Mouse (Mus musculus) thymus, postnatal 0 days (tissue): Measurements from ENCODE around the gene Itga10. TPM values are rescaled to one million over a fixed set of nuclear protein-coding genes. Genes with fewer than 3 reads are reported as not detected.
"Not testable (repeated sequence)": the region's sequence is repeated elsewhere in the genome, so short reads cannot be mapped to it uniquely, and the experiment has no call there.

ENCODE experiments used
- DNase-seq: peaks from one replicate; pipeline ENCODE4 v3.0.0-alpha.2; 2015; ENCODE audit warnings: low spot score
- polyA plus RNA-seq: library from polyadenylated mRNA; unstranded; fragments of >200 nt; fragmentation: Nextera tagmentation; extraction: Ambion mirVana; gene quantifications from 2 replicates; pipeline ENCODE4 v1.2.1, GENCODE M21; 2015

Gene Itga10
- 0.31 and 0.35 TPM in 2 replicates for polyA plus RNA-seq

- DNase-seq, result no peak
Observed at GRCm38 (mm10) chr3:96645018-96645649, at the start of gene Itga10. TSS of gene Itga10 (plus strand) at chr3:96645584.

- no peak for DNase-seq
Observed at GRCm38 (mm10) chr3:96595661-96596060, 49.7 kb upstream of the Itga10 start.

- no peak for DNase-seq
Observed at GRCm38 (mm10) chr3:96596228-96596707, 49.1 kb upstream of the Itga10 start, which contains the start of gene Ankrd34a. TSS of gene Ankrd34a (plus strand) at chr3:96596636.

- no peak for DNase-seq
Observed at GRCm38 (mm10) chr3:96596855-96597254, 48.5 kb upstream of the Itga10 start.

GRCm38 (mm10) chr3:96597435-96597891, 47.9 kb upstream of the Itga10 start:
- no peak for DNase-seq

GRCm38 (mm10) chr3:96598156-96599068, 47.0 kb upstream of the Itga10 start:
- DNase-seq, result no peak

- DNase-seq, result no peak
Observed at GRCm38 (mm10) chr3:96599069-96599393, 46.4 kb upstream of the Itga10 start.

- DNase-seq, result no peak
Observed at GRCm38 (mm10) chr3:96599411-96599810, 46.0 kb upstream of the Itga10 start.

GRCm38 (mm10) chr3:96600639-96601250, 44.6 kb upstream of the Itga10 start, which contains the start of gene Lix1l:
TSS of gene Lix1l (plus strand) at chr3:96601149.
- peak; percentile 92 for DNase-seq

GRCm38 (mm10) chr3:96601251-96601787, 44.1 kb upstream of the Itga10 start:
- DNase-seq, result no peak

- no peak for DNase-seq
Observed at GRCm38 (mm10) chr3:96601941-96602703, 43.3 kb upstream of the Itga10 start.

- no peak for DNase-seq
Observed at GRCm38 (mm10) chr3:96602704-96603084, 42.7 kb upstream of the Itga10 start.

- DNase-seq, result no peak
Observed at GRCm38 (mm10) chr3:96603311-96603710, 42.1 kb upstream of the Itga10 start.

GRCm38 (mm10) chr3:96606007-96606406, 39.4 kb upstream of the Itga10 start:
- not testable (repeated sequence) for DNase-seq

- no peak for DNase-seq
Observed at GRCm38 (mm10) chr3:96606618-96607017, 38.8 kb upstream of the Itga10 start.

GRCm38 (mm10) chr3:96617941-96618340, 27.4 kb upstream of the Itga10 start:
- no peak for DNase-seq

GRCm38 (mm10) chr3:96623201-96623600, 22.2 kb upstream of the Itga10 start:
- no peak for DNase-seq

- peak; percentile 97 for DNase-seq
Observed at GRCm38 (mm10) chr3:96629729-96630600, 15.4 kb upstream of the Itga10 start, which contains the start of gene Rbm8a. TSS of gene Rbm8a (plus strand) at chr3:96629933.

- no peak for DNase-seq
Observed at GRCm38 (mm10) chr3:96632058-96632457, 13.3 kb upstream of the Itga10 start.

GRCm38 (mm10) chr3:96634015-96634414, 11.4 kb upstream of the Itga10 start:
- DNase-seq, result no peak
